Mouse (Mus musculus) activated CD4-positive, CD25-positive, alpha-beta regulatory T cell, adult 9 weeks (primary cell): ENCODE data around the gene Il17rb. TPM values are rescaled to one million over a fixed set of nuclear protein-coding genes. Genes with fewer than 3 reads are reported as not detected.

Experiments used
- polyA plus RNA-seq: library from polyadenylated mRNA; unstranded; fragments of 100-300 nt; shearing (Covaris generic); gene quantifications from one replicate; pipeline ENCODE4 v1.2.1, GENCODE M21; 2017

Gene Il17rb
- 2.1 TPM for polyA plus RNA-seq

GRCm38 (mm10) chr14:30008733-30009575, at the start of gene Il17rb, which contains the start of gene Chdh:
Gene Il17rb, minus strand, starts transcription at chr14:30008896.
Gene Chdh, plus strand, starts transcription at chr14:30009023.

GRCm38 (mm10) chr14:29978254-29979204, 30.2 kb downstream of the Il17rb start, which contains the start of gene Actr8:
Gene Actr8, plus strand, starts transcription at chr14:29978337.

GRCm38 (mm10) chr14:29968075-29968821, 40.4 kb downstream of the Il17rb start, which contains the start of gene Selenok:
Gene Selenok, plus strand, starts transcription at chr14:29968308.

Other genes starting within 250 kb of the Il17rb start
- gene Selenok, start 40.6 kb downstream of the Il17rb start, polyA plus RNA-seq: 263 TPM
- gene Actr8, start 30.6 kb downstream of the Il17rb start, polyA plus RNA-seq: 65.0 TPM
- 2.0 TPM for gene Chdh, start 127 bp upstream of the Il17rb start, polyA plus RNA-seq